Mouse (Mus musculus): ENCODE data around the gene H2-Eb2. TPM values are rescaled to one million over a fixed set of nuclear protein-coding genes. Genes with fewer than 3 reads are reported as not detected.
"Not testable (repeated sequence)": the region's sequence is repeated elsewhere in the genome, so short reads cannot be mapped to it uniquely, and the experiment has no call there.

The H2-Eb2 gene
- polyA plus RNA-seq, 1 experiment, result 10.0 TPM

DNA sequence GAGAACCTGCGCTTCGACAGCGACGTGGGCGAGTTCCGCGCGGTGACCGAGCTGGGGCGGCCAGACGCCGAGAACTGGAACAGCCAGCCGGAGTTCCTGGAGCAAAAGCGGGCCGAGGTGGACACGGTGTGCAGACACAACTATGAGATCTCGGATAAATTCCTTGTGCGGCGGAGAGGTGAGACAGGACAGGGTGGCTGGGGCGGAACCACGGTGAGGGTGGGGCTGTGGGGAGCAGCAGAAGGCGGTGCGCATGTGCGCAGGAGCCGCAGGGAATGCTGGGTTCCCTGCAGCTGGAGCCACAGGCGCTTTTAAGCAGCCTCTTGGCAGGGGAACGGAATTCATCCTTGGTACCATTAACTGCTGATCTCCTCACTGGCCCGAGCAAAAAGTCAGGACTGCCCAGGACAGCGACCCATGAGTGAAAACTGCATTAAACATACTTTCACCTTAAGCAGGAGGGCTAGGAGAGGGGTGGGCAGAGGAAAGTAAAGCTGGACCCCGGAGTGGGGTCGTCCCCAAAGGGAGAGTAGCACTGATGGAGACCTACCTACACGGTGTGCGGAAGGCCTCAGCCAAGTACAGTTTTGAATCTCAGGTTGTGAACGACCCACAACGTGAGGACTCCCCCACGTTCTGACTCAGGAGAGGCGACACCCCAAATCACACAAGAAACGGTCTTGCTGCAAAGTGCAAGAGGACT lies 15.6 kb upstream of the H2-Eb2 start:
- Histone ChIP-seq H3K4me3 (ENCODE audit: control insufficient read depth, insufficient read depth, low read length) (peak overlapping the region; percentile 87), H3K4me1 (replicated peaks; ENCODE audit: control insufficient read depth, insufficient read depth, low read length) (peaks cover 12% of the 10 kb centered on the region), H3K27me3 (ENCODE audit: control insufficient read depth, insufficient read depth, low read length) (no peaks in the 10 kb centered on the region), H3K27ac (ENCODE audit: control insufficient read depth, insufficient read depth, low read length) (no peak overlapping the region), H3K36me3 (ENCODE audit: control insufficient read depth, insufficient read depth, low read length) (no peaks in the 10 kb centered on the region)
- 38% methylated on average over 38 of the region's 38 CpGs for WGBS
- TF ChIP-seq POLR2A (IDR thresholded peaks at IDR 0.05; ENCODE audit: control insufficient read depth, extremely low read depth, insufficient read depth, low read length, poor library complexity) (no peak), CTCF (IDR thresholded peaks at IDR 0.05; ENCODE audit: borderline replicate concordance, control insufficient read depth, extremely low read depth, insufficient read depth, low read length, poor library complexity) (no peak)
- peak; percentile 73 for DNase-seq

- H3K36me3 ChIP-seq (ENCODE audit: control insufficient read depth, insufficient read depth, low read length); H3K27me3 ChIP-seq (ENCODE audit: control insufficient read depth, insufficient read depth, low read length): not testable (repeated sequence)
- WGBS, result 74% methylated on average over 3 of the region's 3 CpGs
Observed at GRCm38 (mm10) chr17:34310526-34310925, 14.9 kb upstream of the H2-Eb2 start.

GRCm38 (mm10) chr17:34312185-34312584 lies 13.3 kb upstream of the H2-Eb2 start:
- DNase-seq, result no peak
- Histone ChIP-seq H3K4me3 (ENCODE audit: control insufficient read depth, insufficient read depth, low read length) (no peak overlapping the region), H3K36me3 (ENCODE audit: control insufficient read depth, insufficient read depth, low read length) (no peaks in the 10 kb centered on the region), H3K27me3 (ENCODE audit: control insufficient read depth, insufficient read depth, low read length) (no peaks in the 10 kb centered on the region), H3K27ac (ENCODE audit: control insufficient read depth, insufficient read depth, low read length) (peak overlapping the region; percentile 52), H3K4me1 (replicated peaks; ENCODE audit: control insufficient read depth, insufficient read depth, low read length) (peaks cover 12% of the 10 kb centered on the region)
- WGBS, result 89% methylated on average over 1 of the region's 1 CpGs
- TF ChIP-seq POLR2A (IDR thresholded peaks at IDR 0.05; ENCODE audit: control insufficient read depth, extremely low read depth, insufficient read depth, low read length, poor library complexity) (no peak), CTCF (IDR thresholded peaks at IDR 0.05; ENCODE audit: borderline replicate concordance, control insufficient read depth, extremely low read depth, insufficient read depth, low read length, poor library complexity) (no peak)

More at GRCm38 (mm10) chr17:34310526-34310925, 14.9 kb upstream of the H2-Eb2 start:
- H3K4me1 ChIP-seq (replicated peaks; ENCODE audit: control insufficient read depth, insufficient read depth, low read length), result peaks cover 12% of the 10 kb centered on the region
- not testable (repeated sequence) for H3K27ac ChIP-seq (ENCODE audit: control insufficient read depth, insufficient read depth, low read length); H3K4me3 ChIP-seq (ENCODE audit: control insufficient read depth, insufficient read depth, low read length); DNase-seq

DNA sequence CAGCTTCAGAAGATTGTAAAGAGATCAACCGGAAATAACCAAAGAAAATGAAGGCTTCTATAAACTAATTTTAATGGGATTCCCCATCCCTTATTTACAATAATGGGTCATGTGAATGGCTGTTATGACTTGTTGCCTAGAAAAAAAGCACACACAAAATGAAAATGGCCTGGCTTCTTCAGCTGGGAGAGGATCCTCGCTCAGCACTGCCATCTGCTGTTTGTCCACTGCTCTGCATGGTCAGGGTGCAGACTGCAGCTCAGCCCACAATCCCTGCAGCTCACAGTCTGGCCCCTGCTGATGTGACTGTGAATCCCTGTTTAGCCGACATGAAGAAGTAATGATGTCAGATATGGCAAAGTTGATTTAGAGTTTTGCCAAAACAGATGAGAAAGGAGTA lies 12.1 kb upstream of the H2-Eb2 start:
- peak; percentile 74; the same call in 1 of the 2 replicates for TF ChIP-seq CTCF (IDR thresholded peaks at IDR 0.05; ENCODE audit: borderline replicate concordance, control insufficient read depth, extremely low read depth, insufficient read depth, low read length, poor library complexity)
- no peak for TF ChIP-seq POLR2A (IDR thresholded peaks at IDR 0.05; ENCODE audit: control insufficient read depth, extremely low read depth, insufficient read depth, low read length, poor library complexity)
- 37% methylated on average over 3 of the region's 3 CpGs for WGBS
- Histone ChIP-seq H3K36me3 (ENCODE audit: control insufficient read depth, insufficient read depth, low read length) (no peaks in the 10 kb centered on the region), H3K27me3 (ENCODE audit: control insufficient read depth, insufficient read depth, low read length) (no peaks in the 10 kb centered on the region), H3K4me3 (ENCODE audit: control insufficient read depth, insufficient read depth, low read length) (no peak overlapping the region), H3K4me1 (replicated peaks; ENCODE audit: control insufficient read depth, insufficient read depth, low read length) (peaks cover 12% of the 10 kb centered on the region), H3K27ac (ENCODE audit: control insufficient read depth, insufficient read depth, low read length) (no peak overlapping the region)
- peak; percentile 82 for DNase-seq

DNA sequence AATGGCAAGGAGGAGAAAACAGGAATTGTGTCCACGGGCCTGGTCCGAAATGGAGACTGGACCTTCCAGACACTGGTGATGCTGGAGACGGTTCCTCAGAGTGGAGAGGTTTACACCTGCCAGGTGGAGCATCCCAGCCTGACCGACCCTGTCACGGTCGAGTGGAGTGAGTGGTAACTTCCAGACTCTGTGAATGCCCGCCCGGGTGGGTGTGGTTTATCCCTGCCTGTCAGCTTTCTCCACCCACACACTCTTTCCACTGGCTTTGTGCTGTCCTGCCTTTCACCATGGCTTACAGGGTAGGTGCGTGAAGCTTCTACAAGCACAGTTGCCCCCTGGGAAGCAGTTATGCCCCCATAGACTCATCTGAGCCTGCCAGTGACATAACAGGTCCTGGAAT lies 11.2 kb upstream of the H2-Eb2 start:
- no peak for DNase-seq
- Histone ChIP-seq H3K36me3 (ENCODE audit: control insufficient read depth, insufficient read depth, low read length) (no peaks in the 10 kb centered on the region), H3K27ac (ENCODE audit: control insufficient read depth, insufficient read depth, low read length) (no peak overlapping the region), H3K27me3 (ENCODE audit: control insufficient read depth, insufficient read depth, low read length) (no peaks in the 10 kb centered on the region), H3K4me3 (ENCODE audit: control insufficient read depth, insufficient read depth, low read length) (no peak overlapping the region), H3K4me1 (replicated peaks; ENCODE audit: control insufficient read depth, insufficient read depth, low read length) (peaks cover 10% of the 10 kb centered on the region)
- WGBS, result 84% methylated on average over 9 of the region's 9 CpGs
- no peak for TF ChIP-seq POLR2A (IDR thresholded peaks at IDR 0.05; ENCODE audit: control insufficient read depth, extremely low read depth, insufficient read depth, low read length, poor library complexity)

GRCm38 (mm10) chr17:34315512-34315911 lies 10.0 kb upstream of the H2-Eb2 start:
- H3K27me3 ChIP-seq (ENCODE audit: control insufficient read depth, insufficient read depth, low read length), result no peaks in the 10 kb centered on the region
- no peak for TF ChIP-seq POLR2A (IDR thresholded peaks at IDR 0.05; ENCODE audit: control insufficient read depth, extremely low read depth, insufficient read depth, low read length, poor library complexity)
- no peak for TF ChIP-seq CTCF (IDR thresholded peaks at IDR 0.05; ENCODE audit: borderline replicate concordance, control insufficient read depth, extremely low read depth, insufficient read depth, low read length, poor library complexity)
- no peak for DNase-seq
- 81% methylated on average over 1 of the region's 1 CpGs for WGBS
- H3K27ac ChIP-seq (ENCODE audit: control insufficient read depth, insufficient read depth, low read length), result no peak overlapping the region
- no peak overlapping the region for H3K4me3 ChIP-seq (ENCODE audit: control insufficient read depth, insufficient read depth, low read length)
- no peaks in the 10 kb centered on the region for H3K36me3 ChIP-seq (ENCODE audit: control insufficient read depth, insufficient read depth, low read length)
- peaks cover 4% of the 10 kb centered on the region for H3K4me1 ChIP-seq (replicated peaks; ENCODE audit: control insufficient read depth, insufficient read depth, low read length)

- Histone ChIP-seq H3K27me3 (ENCODE audit: control insufficient read depth, insufficient read depth, low read length) (no peaks in the 10 kb centered on the region), H3K4me3 (ENCODE audit: control insufficient read depth, insufficient read depth, low read length) (no peak overlapping the region), H3K27ac (ENCODE audit: control insufficient read depth, insufficient read depth, low read length) (no peak overlapping the region), H3K4me1 (replicated peaks; ENCODE audit: control insufficient read depth, insufficient read depth, low read length) (peaks cover 4% of the 10 kb centered on the region), H3K36me3 (ENCODE audit: control insufficient read depth, insufficient read depth, low read length) (no peaks in the 10 kb centered on the region)
- TF ChIP-seq POLR2A (IDR thresholded peaks at IDR 0.05; ENCODE audit: control insufficient read depth, extremely low read depth, insufficient read depth, low read length, poor library complexity) (no peak), CTCF (IDR thresholded peaks at IDR 0.05; ENCODE audit: borderline replicate concordance, control insufficient read depth, extremely low read depth, insufficient read depth, low read length, poor library complexity) (no peak)
- 91% methylated on average over 2 of the region's 2 CpGs for WGBS
- DNase-seq, result no peak
Observed at GRCm38 (mm10) chr17:34316697-34317096, 8.8 kb upstream of the H2-Eb2 start.
